Mouse (Mus musculus) CH12.LX (cell line): ENCODE results near the gene Rest.

Experiments
- CTCF ChIP-seq, 2 experiments: IDR thresholded peaks in 1 of 2; conservative IDR thresholded peaks in 1 of 2; 2 replicates each; pipeline ENCODE4 v1.5.1; 2011 to 2012; ENCODE audit warnings: low read depth in 2 of 2, low read length in 2 of 2, improper control_type of control experiment in 1 of 2, inconsistent platforms in 1 of 2, mild to moderate bottlenecking in 1 of 2, moderate library complexity in 1 of 2
- ETS1 ChIP-seq: conservative IDR thresholded peaks from 2 replicates; pipeline ENCODE4 v1.6.1; 2012; ENCODE audit warnings: low read depth, mild to moderate bottlenecking, inconsistent platforms, low read length, improper control_type of control experiment, moderate library complexity
- NELFE ChIP-seq: IDR thresholded peaks from 2 replicates; pipeline ENCODE4 v1.6.1; 2011; ENCODE audit warnings: low read depth, low read length, improper control_type of control experiment
- POLR2A ChIP-seq: IDR thresholded peaks from 2 replicates; pipeline ENCODE4 v1.6.1; 2011; ENCODE audit warnings: low read depth, mild to moderate bottlenecking, improper control_type of control experiment, low read length
- ZNF384 ChIP-seq: IDR thresholded peaks from 2 replicates; pipeline ENCODE4 v1.6.1; 2012; ENCODE audit warnings: low read depth, low read length, improper control_type of control experiment, inconsistent platforms

DNA sequence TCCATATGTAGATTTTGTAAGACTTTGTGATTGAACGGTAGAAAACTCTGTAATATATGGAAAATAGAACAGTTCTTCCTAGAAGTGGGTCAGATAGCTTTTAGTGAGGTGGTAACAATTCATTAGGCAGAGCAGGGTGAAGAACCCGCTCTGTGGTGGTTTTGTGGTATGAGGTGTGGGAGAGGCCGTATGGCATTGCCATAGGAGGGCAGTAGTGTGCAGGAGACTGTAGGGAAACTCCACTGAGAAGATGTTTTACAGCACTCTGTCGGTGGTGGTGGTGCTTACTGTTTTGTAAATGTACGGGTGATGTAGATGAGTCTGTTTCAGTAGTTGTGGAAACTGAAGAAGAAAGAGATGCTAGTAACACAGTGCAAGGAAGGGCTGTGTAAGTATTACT is 64.9 kb downstream of the Rest start:
- no peak for TF ChIP-seq POLR2A
- TF ChIP-seq CTCF (conservative IDR thresholded peaks at IDR 0.05 in 1 of 2, IDR thresholded peaks at IDR 0.05 in 1 of 2; ENCODE audit: low read depth in 2 of 2, low read length in 2 of 2) = peak in 1 of 2 experiments; percentile 60; a peak in 2 of 4 replicates
- no peak for TF ChIP-seq NELFE
- TF ChIP-seq ETS1 = no peak
- no peak for TF ChIP-seq ZNF384
